Mouse (Mus musculus) CD4-positive helper T cell, adult 2 months (primary cell): Measurements from ENCODE around the gene Gm42420.

Experiments
- DNase-seq: peaks from one replicate; pipeline ENCODE4 v3.0.0-alpha.2; 2012; ENCODE audit warnings: low read depth, missing footprints, low spot score

The Gm42420 gene

GRCm38 (mm10) chr6:39585517-39585916, at the start of gene Gm42420:
TSS of gene Gm42420 (plus strand) at chr6:39585753.
- no peak for DNase-seq

GRCm38 (mm10) chr6:39536621-39537020, 48.9 kb upstream of the Gm42420 start:
- no peak for DNase-seq

GRCm38 (mm10) chr6:39537276-39537675, 48.3 kb upstream of the Gm42420 start:
- no peak for DNase-seq

GRCm38 (mm10) chr6:39538227-39538626, 47.3 kb upstream of the Gm42420 start:
- no peak for DNase-seq

DNA sequence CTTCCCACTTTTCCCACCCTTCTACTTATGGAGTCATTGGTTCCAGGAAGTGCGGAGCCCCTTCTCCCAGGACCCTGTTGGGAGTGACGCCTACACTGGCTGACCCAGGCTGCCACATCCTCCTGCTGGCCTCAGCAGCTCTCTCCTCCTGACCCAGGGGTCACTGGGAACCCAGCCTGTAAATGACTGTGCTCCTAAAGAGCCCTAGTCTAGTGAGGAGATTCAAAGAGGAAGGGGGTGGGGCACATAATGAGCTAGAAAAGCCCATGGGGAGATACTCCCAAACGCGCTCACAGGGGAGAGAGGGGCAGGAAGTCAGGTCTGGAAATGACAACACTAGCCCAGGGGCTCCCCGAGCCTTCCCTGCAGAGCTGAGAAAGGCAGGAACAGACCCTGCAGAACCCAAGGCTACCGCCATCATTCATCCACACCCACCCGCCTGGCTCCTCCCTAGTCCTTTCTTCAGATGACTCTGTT, 45.8 kb upstream of the Gm42420 start:
- no peak for DNase-seq

DNA sequence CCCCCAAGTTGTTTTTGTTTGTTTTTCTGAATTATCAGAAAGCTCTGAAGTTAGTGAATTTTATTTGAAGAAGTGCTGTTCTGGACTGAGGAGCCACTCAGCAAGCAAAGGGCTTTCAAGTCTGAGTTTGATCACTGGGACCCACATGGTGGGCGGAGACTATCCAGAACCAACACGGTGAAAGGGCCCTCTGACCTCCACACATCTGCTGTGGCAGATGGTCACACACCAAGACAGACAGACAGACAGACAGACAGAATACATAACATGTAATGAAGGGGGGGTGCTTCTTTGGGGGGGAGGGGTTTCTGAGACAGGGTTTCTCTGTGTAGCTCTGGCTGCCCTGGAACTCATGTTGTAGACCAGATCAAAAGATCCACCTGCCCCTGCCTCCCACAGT, 45.0 kb upstream of the Gm42420 start:
- DNase-seq, result no peak

DNA sequence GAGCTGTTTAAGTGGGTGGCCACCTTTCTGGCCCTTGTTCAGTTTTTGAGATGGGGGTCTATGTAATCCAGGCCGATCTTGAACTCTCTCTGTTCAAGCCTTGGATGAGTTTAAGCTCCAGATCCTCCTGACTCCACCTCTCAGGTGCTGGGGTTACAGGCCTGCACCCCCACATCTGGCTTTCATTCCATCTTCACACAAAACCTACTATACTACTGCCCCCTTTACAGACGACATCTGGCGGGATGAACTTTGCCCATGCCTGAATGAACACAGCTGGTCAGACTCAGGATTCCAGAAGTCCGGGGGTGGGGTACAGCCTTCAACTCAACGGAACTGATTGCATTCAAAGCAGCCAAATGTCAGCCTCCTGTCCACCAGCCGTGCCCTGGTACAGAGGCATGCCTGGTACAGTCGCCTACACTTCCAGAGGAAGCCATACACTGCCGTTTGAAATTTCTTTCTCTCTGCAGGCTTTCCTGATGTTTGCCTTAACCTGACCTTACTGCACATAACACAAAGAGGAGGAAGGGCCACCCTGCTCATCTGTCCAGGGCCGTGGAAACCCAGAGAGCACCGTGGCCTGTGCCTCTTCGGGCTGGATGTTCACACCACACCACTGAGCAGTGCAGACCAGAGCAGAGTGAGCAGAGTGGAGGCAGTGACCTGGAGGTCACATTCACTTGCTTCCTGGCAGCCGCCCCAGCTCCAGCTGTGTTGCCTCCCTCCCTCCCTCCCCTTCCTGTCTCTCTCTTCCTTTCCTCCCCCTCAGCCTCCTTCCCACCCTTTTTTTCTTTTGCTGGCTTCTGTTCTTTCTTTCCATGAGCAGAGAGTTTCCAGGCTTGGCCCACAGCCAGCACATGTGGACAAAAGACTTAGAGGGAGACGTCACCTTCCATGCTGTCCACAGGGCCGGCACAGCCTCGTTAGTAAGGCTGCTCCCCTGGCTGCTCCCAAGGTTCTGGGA, 42.6 kb upstream of the Gm42420 start:
- DNase-seq, result no peak

GRCm38 (mm10) chr6:39543769-39544420, 41.7 kb upstream of the Gm42420 start:
- no peak for DNase-seq

DNA sequence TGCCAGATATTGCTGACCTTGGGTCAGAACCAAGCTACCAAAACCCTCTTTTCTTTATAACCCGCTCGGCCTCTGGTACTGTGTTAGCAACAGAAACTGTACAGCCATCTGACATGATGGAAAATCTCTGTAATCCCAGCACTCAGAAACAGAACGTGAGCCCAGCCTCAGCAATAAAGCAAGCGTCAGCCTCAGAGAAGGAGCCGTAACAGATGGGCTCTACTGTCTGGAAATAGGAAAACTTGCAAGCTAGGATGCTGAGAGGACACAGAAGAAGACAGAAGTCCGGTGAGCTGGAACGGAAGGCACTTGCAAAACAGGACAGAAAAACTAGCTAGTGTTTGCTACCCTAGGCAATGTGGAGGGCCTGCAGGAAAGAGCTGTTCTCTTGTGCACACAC, 40.1 kb upstream of the Gm42420 start:
- no peak for DNase-seq

- no peak for DNase-seq
These were observed 37.5 kb upstream of the Gm42420 start for GRCm38 (mm10) chr6:39548030-39548429.

- DNase-seq, result no peak
These were observed 33.4 kb upstream of the Gm42420 start for GRCm38 (mm10) chr6:39551981-39552636.

DNA sequence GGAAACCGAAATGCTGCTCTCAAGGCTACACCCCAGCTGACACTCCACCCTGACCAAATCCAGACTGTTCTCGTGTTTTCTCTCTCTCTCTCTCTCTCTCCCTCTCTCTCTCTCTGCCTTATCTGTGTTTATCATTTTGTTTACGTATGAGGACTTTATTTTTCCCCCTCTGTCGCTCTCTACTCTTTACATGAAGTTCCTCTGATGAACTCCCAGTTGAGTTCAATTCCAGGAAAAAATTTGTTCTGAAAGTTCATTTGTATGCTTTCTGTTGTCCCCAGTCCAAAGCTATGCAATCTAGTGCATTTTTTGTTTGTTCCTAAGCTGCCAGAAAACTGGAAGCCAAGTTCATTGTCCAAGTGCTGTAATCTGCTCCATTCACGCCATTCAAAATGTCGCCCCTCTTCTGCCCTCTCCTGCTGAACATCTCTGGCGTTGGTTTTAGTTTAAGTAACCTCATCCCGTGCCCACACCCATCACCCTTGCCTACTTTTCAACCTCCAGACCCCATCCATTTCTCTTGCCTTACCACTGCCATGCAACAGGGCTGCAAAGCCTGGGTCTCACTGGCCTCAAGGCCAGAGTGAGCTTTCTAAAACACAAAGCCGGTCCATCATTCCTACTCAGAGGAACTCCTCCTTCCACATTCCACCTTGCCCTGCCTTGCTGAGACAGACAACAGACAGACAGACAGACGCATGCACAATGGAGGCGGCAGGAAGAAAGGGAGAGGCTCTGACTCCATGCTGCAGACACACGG, 30.5 kb upstream of the Gm42420 start:
- no peak for DNase-seq

GRCm38 (mm10) chr6:39555648-39555945, 30.0 kb upstream of the Gm42420 start:
- DNase-seq, result no peak

DNA sequence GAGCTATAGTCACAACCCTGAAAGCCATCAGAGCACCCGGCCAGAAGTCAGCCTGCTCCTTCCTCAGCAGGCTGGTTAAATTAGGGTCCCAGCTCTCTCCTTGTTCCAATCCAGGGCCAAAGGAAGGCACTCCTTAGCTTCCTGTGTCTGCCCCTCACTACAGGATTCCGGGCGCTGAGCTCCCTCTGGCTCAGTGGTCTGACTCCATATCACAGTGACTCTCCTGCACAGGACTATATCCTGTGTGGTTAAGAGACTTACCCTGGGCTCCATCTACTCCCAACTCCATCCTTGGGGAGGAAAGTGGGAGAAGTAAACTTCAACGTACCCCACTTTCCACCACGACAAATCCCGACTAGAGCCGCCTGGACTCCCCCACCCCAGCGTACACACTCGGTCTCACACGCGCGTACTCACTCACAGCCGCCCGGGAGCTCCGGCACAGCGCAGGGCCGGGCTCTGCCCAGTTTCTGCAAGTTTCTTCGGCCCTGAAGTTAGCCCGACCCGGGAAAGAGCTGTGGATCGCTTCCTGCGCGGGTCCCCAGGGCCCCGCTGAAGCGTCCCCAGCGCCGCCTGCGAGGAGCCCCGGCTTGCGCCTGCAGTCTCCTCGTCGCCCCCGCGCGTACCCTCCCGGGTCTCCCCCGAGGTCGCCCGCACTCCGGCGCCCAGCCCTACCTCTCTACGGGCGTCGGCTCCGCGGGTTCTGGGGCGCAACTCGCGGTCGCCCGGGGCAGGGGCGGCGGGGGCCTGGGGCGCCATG, 28.5 kb upstream of the Gm42420 start:
- no peak for DNase-seq

GRCm38 (mm10) chr6:39557723-39558261, 27.8 kb upstream of the Gm42420 start, which contains the start of gene Dennd2a:
TSS of gene Dennd2a (minus strand) at chr6:39557867.
- DNase-seq, result no peak

- no peak for DNase-seq
These were observed 26.1 kb upstream of the Gm42420 start for GRCm38 (mm10) chr6:39559276-39559939.

DNA sequence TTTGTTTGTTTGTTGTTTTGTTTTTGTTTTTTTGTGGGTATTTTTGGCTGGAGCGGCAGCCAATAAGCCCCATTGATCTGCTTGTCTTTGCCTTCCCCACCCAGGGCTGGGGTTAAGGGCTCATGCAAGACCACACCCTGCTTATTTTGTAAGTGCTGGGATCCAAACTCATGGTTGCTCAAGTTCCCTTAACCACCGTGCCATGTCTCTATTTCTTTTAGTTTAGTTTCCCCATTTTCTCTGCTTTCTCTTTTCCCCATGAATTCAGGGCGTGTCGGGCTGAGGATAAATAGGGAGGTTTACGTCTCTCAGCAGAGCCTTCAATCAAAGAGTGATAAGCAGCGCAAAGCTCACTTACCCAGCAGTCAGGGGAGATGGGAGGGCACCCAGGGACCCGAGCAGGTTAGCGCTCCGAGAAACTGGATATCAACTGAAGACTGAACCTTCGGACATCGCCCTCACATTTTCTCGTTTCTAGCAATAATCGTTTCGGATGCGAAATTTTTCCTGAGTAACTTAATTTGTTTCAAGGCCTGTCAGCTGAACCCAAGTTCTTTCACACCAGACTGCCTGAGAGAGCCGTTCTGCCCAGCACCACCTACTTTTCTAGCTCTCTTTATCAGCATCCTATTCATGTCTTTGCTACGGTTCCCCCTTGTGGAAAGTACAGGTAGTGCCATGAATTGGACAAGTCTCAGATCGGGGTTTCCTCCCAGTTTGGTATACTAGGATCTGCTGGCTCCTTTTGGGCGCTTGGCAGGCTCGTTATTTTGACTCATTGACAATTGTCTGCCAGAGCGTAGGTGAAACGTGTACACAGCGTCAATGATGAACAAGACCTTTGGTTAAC, 23.2 kb upstream of the Gm42420 start:
- peak; percentile 78 for DNase-seq

GRCm38 (mm10) chr6:39567528-39567927, 18.0 kb upstream of the Gm42420 start:
- peak; percentile 50 for DNase-seq

DNA sequence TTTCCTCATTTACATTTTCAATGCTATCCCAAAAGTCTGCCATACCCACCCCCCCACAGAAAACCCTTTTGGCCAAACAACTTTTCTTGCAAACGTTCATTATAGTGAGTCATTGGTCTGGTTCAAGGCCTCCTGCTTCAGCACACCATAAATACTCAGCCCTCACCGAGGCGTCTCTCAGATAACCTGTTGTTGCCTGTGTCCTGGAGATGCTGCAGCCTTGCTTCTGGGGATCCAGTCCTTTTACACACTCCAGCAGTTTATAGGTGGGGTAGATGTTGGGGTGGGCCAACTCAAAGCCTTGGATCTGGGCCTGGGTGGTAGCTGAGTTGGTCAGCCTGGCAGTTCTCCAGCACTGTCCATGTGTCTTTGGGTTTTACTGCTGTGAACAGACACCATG, 15.1 kb upstream of the Gm42420 start:
- no peak for DNase-seq
